Mouse (Mus musculus) CD4-positive, CD25-positive, alpha-beta regulatory T cell, adult 9 weeks (primary cell): ENCODE results near the gene Gm13279. TPM values are rescaled to one million over a fixed set of nuclear protein-coding genes. Genes with fewer than 3 reads are reported as not detected.

Experiments used
- polyA plus RNA-seq: library from polyadenylated mRNA; unstranded; fragments of 100-300 nt; shearing (Covaris generic); gene quantifications from one replicate; pipeline ENCODE4 v1.2.1, GENCODE M21; 2017

The Gm13279 gene
- polyA plus RNA-seq, 1 experiment from 2014 or later = not detected

Other genes with a start within 250 kb of the Gm13279 start
- not detected for gene Ifna15, start 239.2 kb upstream of the Gm13279 start, polyA plus RNA-seq
- not detected for gene Ifna14, start 225.6 kb upstream of the Gm13279 start, polyA plus RNA-seq
- gene Ifna9, start 205.0 kb upstream of the Gm13279 start, polyA plus RNA-seq = not detected
- gene Ifna12, start 194.0 kb upstream of the Gm13279 start, polyA plus RNA-seq = not detected
- not detected for gene C87499, start 163.0 kb upstream of the Gm13279 start, polyA plus RNA-seq
- gene Ifna13, start 152.9 kb upstream of the Gm13279 start, polyA plus RNA-seq = not detected
- gene Ifna16, start 120.5 kb upstream of the Gm13279 start, polyA plus RNA-seq = not detected
- not detected for gene Ifna2, start 113.5 kb upstream of the Gm13279 start, polyA plus RNA-seq
- not detected for gene Ifnab, start 106.0 kb upstream of the Gm13279 start, polyA plus RNA-seq
- gene Gm26566, start 75.6 kb upstream of the Gm13279 start, polyA plus RNA-seq = not detected
- 13.5 TPM for gene Klhl9, start 74.9 kb upstream of the Gm13279 start, polyA plus RNA-seq
- not detected for gene Gm13271, start 42.5 kb upstream of the Gm13279 start, polyA plus RNA-seq
- gene Gm13283, start 37.3 kb upstream of the Gm13279 start, polyA plus RNA-seq = not detected
- gene Gm13290, start 23.6 kb upstream of the Gm13279 start, polyA plus RNA-seq = not detected
- not detected for gene Gm13289, start 20.5 kb upstream of the Gm13279 start, polyA plus RNA-seq
- gene Gm13272, start 17.5 kb upstream of the Gm13279 start, polyA plus RNA-seq = not detected
- 0.32 TPM for gene Ifnz, start 15.3 kb upstream of the Gm13279 start, polyA plus RNA-seq
- not detected for gene Gm13276, start 11.7 kb upstream of the Gm13279 start, polyA plus RNA-seq
- not detected for gene Gm13277, start 8.8 kb upstream of the Gm13279 start, polyA plus RNA-seq
- not detected for gene Gm13278, start 5.8 kb upstream of the Gm13279 start, polyA plus RNA-seq
- gene Gm13275, start 2.9 kb upstream of the Gm13279 start, polyA plus RNA-seq = not detected
- 0.76 TPM for gene Gm13285, start 2.3 kb downstream of the Gm13279 start, polyA plus RNA-seq
- not detected for gene Gm13287, start 5.9 kb downstream of the Gm13279 start, polyA plus RNA-seq
- gene Gm13288, start 8.1 kb downstream of the Gm13279 start, polyA plus RNA-seq = not detected
- not detected for gene Ifna7, start 18.8 kb downstream of the Gm13279 start, polyA plus RNA-seq
- not detected for gene Ifna11, start 22.6 kb downstream of the Gm13279 start, polyA plus RNA-seq
- not detected for gene Ifna6, start 30.0 kb downstream of the Gm13279 start, polyA plus RNA-seq
- not detected for gene Ifna5, start 38.1 kb downstream of the Gm13279 start, polyA plus RNA-seq
- not detected for gene Ifna4, start 44.5 kb downstream of the Gm13279 start, polyA plus RNA-seq
- gene Ifna1, start 52.7 kb downstream of the Gm13279 start, polyA plus RNA-seq = not detected
- not detected for gene Ifne, start 82.8 kb downstream of the Gm13279 start, polyA plus RNA-seq